Mouse (Mus musculus) stomach, postnatal 0 days (tissue): ENCODE data around the gene Pip5k1b.

Experiments
- CTCF ChIP-seq: IDR thresholded peaks from 2 replicates; pipeline ENCODE4 v1.5.1; 2016; ENCODE audit warnings: antibody characterized with exemption, low read depth, mild to moderate bottlenecking, moderate library complexity
- EP300 ChIP-seq: optimal IDR thresholded peaks from 2 replicates; pipeline ENCODE3; 2016; ENCODE audit warnings: antibody characterized with exemption

DNA sequence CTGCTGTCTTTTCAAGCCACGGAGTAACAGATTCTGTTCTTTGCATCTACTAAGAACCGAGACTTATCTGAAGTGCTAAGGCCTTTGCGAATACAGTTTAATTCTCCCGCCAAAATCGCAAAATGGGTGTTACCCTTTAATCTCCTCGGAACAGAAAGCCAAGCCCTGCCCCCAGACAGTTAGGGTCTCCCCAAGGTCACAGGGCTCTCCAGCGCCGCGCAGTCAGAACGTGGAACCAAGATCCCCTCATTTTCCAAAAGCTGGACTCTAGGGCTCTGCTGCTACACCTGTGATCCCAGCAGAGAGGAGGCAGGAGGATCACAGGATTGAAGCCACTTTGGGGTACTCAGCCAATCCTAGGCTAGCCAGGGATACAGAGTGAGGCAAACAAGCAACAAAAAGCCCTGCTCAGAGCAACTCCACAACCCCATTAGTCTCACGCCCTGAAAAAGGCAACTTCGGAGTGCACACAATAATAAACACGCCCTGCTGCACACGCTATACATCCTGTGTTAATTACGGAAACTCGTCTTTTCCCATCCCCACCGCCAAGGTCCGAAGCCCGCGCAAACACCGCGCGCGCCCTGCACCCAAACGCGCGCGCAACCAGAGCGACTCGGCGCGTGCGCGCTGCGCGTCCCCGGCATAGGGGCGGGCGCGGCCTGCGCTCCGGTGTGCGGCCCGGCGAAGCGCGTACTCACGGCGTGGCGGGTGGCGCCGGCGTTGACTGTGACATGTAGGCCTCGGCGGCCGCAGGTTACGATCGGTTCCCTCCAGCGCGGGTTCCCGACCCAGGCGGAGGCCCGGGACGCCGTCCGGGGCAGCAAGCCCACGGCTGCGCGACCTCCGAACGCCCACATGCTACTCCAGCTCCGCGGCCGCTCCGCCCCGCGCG is 275.7 kb downstream of the Pip5k1b start:
- peak; percentile 65 for TF ChIP-seq CTCF
- TF ChIP-seq EP300: no peak
